Mouse (Mus musculus): ENCODE results near the gene Mgll.

Gene Mgll

GRCm38 (mm10) chr6:88775267-88775666 is 51.1 kb downstream of the Mgll start:
- no peak for DNase-seq

- DNase-seq, result peak in 1 of 2 experiments; percentile 74
Measured at GRCm38 (mm10) chr6:88776336-88776923, 52.2 kb downstream of the Mgll start.

- DNase-seq, result no peak
Measured at GRCm38 (mm10) chr6:88776964-88777363, 52.8 kb downstream of the Mgll start.

- DNase-seq, result peak in 1 of 2 experiments; percentile 70
Measured at GRCm38 (mm10) chr6:88778047-88778688, 54.0 kb downstream of the Mgll start.

GRCm38 (mm10) chr6:88779755-88780154 is 55.5 kb downstream of the Mgll start:
- DNase-seq, result no peak

- no peak for DNase-seq
Measured at GRCm38 (mm10) chr6:88781919-88782318, 57.7 kb downstream of the Mgll start.

GRCm38 (mm10) chr6:88782981-88783397 is 58.8 kb downstream of the Mgll start:
- no peak for DNase-seq

- DNase-seq, result peak; percentile 14 to 67
Measured at GRCm38 (mm10) chr6:88784691-88785173, 60.5 kb downstream of the Mgll start.

- DNase-seq, result peak in 1 of 2 experiments; percentile 49
Measured at GRCm38 (mm10) chr6:88785331-88785730, 61.1 kb downstream of the Mgll start.

GRCm38 (mm10) chr6:88785781-88786542 is 61.8 kb downstream of the Mgll start:
- no peak for DNase-seq

GRCm38 (mm10) chr6:88786732-88787445 is 62.7 kb downstream of the Mgll start:
- DNase-seq, result peak in 1 of 2 experiments; percentile 58

- DNase-seq, result peak; percentile 53 to 74
Measured at GRCm38 (mm10) chr6:88787496-88787895, 63.3 kb downstream of the Mgll start.

- DNase-seq, result no peak
Measured at GRCm38 (mm10) chr6:88788219-88788618, 64.0 kb downstream of the Mgll start.

GRCm38 (mm10) chr6:88791299-88791698 is 67.1 kb downstream of the Mgll start:
- no peak for DNase-seq

- peak; percentile 63 to 75 for DNase-seq
Measured at GRCm38 (mm10) chr6:88792147-88792691, 68.0 kb downstream of the Mgll start.

- no peak for DNase-seq
Measured at GRCm38 (mm10) chr6:88793243-88793642, 69.0 kb downstream of the Mgll start.

- no peak for DNase-seq
Measured at GRCm38 (mm10) chr6:88793872-88794271, 69.7 kb downstream of the Mgll start.

GRCm38 (mm10) chr6:88794561-88794971 is 70.4 kb downstream of the Mgll start:
- no peak for DNase-seq

- no peak for DNase-seq
Measured at GRCm38 (mm10) chr6:88800191-88800590, 76.0 kb downstream of the Mgll start.

- DNase-seq, result no peak
Measured at GRCm38 (mm10) chr6:88800735-88801134, 76.5 kb downstream of the Mgll start.

- DNase-seq, result no peak
Measured at GRCm38 (mm10) chr6:88803051-88803450, 78.8 kb downstream of the Mgll start.

GRCm38 (mm10) chr6:88803957-88804695 is 79.9 kb downstream of the Mgll start:
- DNase-seq, result no peak
